Mouse (Mus musculus) midbrain, embryonic 12.5 days (tissue): Measurements from ENCODE around the gene Dpep2nb. TPM values are rescaled to one million over a fixed set of nuclear protein-coding genes. Genes with fewer than 3 reads are reported as not detected.

Experiments used
- ATAC-seq: fragments of 200-750 bp; cut with Nextera tagmentation; 2 replicates; pipeline ENCODE4 v1.8.0; 2017; ENCODE audit warnings: low read depth, moderate TSS enrichment, moderate library complexity; ENCODE audit not compliant: low FRiP score
- H3K27ac ChIP-seq: fragments of 300-500 bp; sonication (generic); replicated peaks from 2 replicates; pipeline ENCODE4 v1.5.1; 2016; ENCODE audit warnings: mild to moderate bottlenecking
- H3K27me3 ChIP-seq: fragments of 300-500 bp; sonication (generic); 2 replicates; pipeline ENCODE4 v1.6.1; 2016; ENCODE audit warnings: mild to moderate bottlenecking
- H3K36me3 ChIP-seq: fragments of 300-500 bp; sonication (generic); 2 replicates; pipeline ENCODE4 v1.6.1; 2016
- H3K4me1 ChIP-seq: fragments of 300-500 bp; sonication (generic); 2 replicates; pipeline ENCODE4 v1.6.1; 2016
- H3K4me2 ChIP-seq: fragments of 300-500 bp; sonication (generic); replicated peaks from 2 replicates; pipeline ENCODE4 v1.6.1; 2016; ENCODE audit warnings: mild to moderate bottlenecking, moderate library complexity
- H3K4me3 ChIP-seq: fragments of 300-500 bp; sonication (generic); 2 replicates; pipeline ENCODE4 v1.5.1; 2016; ENCODE audit warnings: mild to moderate bottlenecking
- H3K9ac ChIP-seq: fragments of 300-500 bp; sonication (generic); replicated peaks from 2 replicates; pipeline ENCODE4 v1.6.1; 2016; ENCODE audit warnings: mild to moderate bottlenecking, moderate library complexity
- H3K9me3 ChIP-seq: fragments of 300-500 bp; sonication (generic); 2 replicates; pipeline ENCODE4 v1.6.1; 2016; ENCODE audit warnings: mild to moderate bottlenecking
- WGBS: fragments of 180-500 bp; shearing (Covaris S2); methylation state at CpG from one replicate; pipeline ENCODE4 v1.1.7; 2016; 5-methylcytosine and 5-hydroxymethylcytosine counted together
- polyA plus RNA-seq: library from polyadenylated mRNA; unstranded; fragments of >200 nt; fragmentation: Nextera tagmentation; extraction: Ambion mirVana; gene quantifications from 2 replicates; pipeline ENCODE4 v1.2.1, GENCODE M21; 2016

The Dpep2nb gene
- polyA plus RNA-seq, 1 experiment from 2014 or later = 0.22 TPM

GRCm38 (mm10) chr8:105975363-105975762 lies 30.4 kb downstream of the Dpep2nb start:
- Histone ChIP-seq H3K4me2 (no peak overlapping the region), H3K9ac (no peak overlapping the region), H3K4me3 (no peak overlapping the region), H3K27me3 (no peaks in the 10 kb centered on the region), H3K4me1 (no peaks in the 10 kb centered on the region), H3K9me3 (no peaks in the 10 kb centered on the region), H3K27ac (no peak overlapping the region), H3K36me3 (no peaks in the 10 kb centered on the region)
- 64% methylated on average over 7 of the region's 7 CpGs for WGBS
- no peak for ATAC-seq

- H3K9ac ChIP-seq = no peak overlapping the region
- no peak overlapping the region for H3K27ac ChIP-seq
- H3K27me3 ChIP-seq = peaks cover 20% of the 10 kb centered on the region
- H3K9me3 ChIP-seq = no peaks in the 10 kb centered on the region
- ATAC-seq = no peak
- no peak overlapping the region for H3K4me2 ChIP-seq
- WGBS = 76% methylated on average over 8 of the region's 8 CpGs
- H3K4me3 ChIP-seq = no peak overlapping the region
- H3K36me3 ChIP-seq = no peaks in the 10 kb centered on the region
- H3K4me1 ChIP-seq = peaks cover 5% of the 10 kb centered on the region
These were observed 34.6 kb downstream of the Dpep2nb start for GRCm38 (mm10) chr8:105971019-105971720.

- Histone ChIP-seq H3K4me1 (peaks cover 15% of the 10 kb centered on the region), H3K4me2 (no peak overlapping the region), H3K27ac (no peak overlapping the region), H3K9ac (no peak overlapping the region), H3K36me3 (no peaks in the 10 kb centered on the region), H3K9me3 (no peaks in the 10 kb centered on the region), H3K27me3 (peaks cover 38% of the 10 kb centered on the region), H3K4me3 (no peak overlapping the region)
- 67% methylated on average over 1 of the region's 1 CpGs for WGBS
- no peak for ATAC-seq
These were observed 36.4 kb downstream of the Dpep2nb start for GRCm38 (mm10) chr8:105969367-105969766.

GRCm38 (mm10) chr8:105966692-105967311 lies 39.0 kb downstream of the Dpep2nb start:
- 10% methylated on average over 19 of the region's 19 CpGs for WGBS
- no peaks in the 10 kb centered on the region for H3K36me3 ChIP-seq
- no peak overlapping the region for H3K4me3 ChIP-seq
- H3K9ac ChIP-seq = no peak overlapping the region
- H3K27me3 ChIP-seq = peaks cover 44% of the 10 kb centered on the region
- ATAC-seq = no peak
- H3K27ac ChIP-seq = no peak overlapping the region
- H3K4me1 ChIP-seq = peaks cover 15% of the 10 kb centered on the region
- no peaks in the 10 kb centered on the region for H3K9me3 ChIP-seq
- peak overlapping the region; percentile 21 for H3K4me2 ChIP-seq

GRCm38 (mm10) chr8:105965905-105966341 lies 39.9 kb downstream of the Dpep2nb start, which contains the start of gene Slc12a4:
Slc12a4 (minus strand) TSS chr8:105966097.
- ATAC-seq = peak; percentile 79
- Histone ChIP-seq H3K4me2 (peak within 1 kb of the TSS; percentile 64), H3K9me3 (no peaks in the 10 kb centered on the region), H3K36me3 (no peaks in the 10 kb centered on the region), H3K9ac (peak within 1 kb of the TSS; percentile 43), H3K27me3 (peaks cover 44% of the 10 kb centered on the region), H3K4me1 (peaks cover 15% of the 10 kb centered on the region), H3K27ac (no peak within 1 kb of the TSS), H3K4me3 (peak within 1 kb of the TSS; percentile 51)
- WGBS = under 1% methylated on average over 45 of the region's 47 CpGs

- ATAC-seq = peak; percentile 41; the same call in 1 of the 2 replicates
- WGBS = 4% methylated on average over 37 of the region's 40 CpGs
- Histone ChIP-seq H3K9ac (peak overlapping the region; percentile 43), H3K36me3 (no peaks in the 10 kb centered on the region), H3K4me2 (peak overlapping the region; percentile 64), H3K4me3 (peak overlapping the region; percentile 51), H3K27ac (no peak overlapping the region), H3K9me3 (no peaks in the 10 kb centered on the region), H3K27me3 (peaks cover 44% of the 10 kb centered on the region), H3K4me1 (peaks cover 15% of the 10 kb centered on the region)
These were observed 40.4 kb downstream of the Dpep2nb start for GRCm38 (mm10) chr8:105965266-105965904.

- peak overlapping the region; percentile 51 for H3K4me3 ChIP-seq
- no peak overlapping the region for H3K27ac ChIP-seq
- H3K36me3 ChIP-seq = no peaks in the 10 kb centered on the region
- peaks cover 44% of the 10 kb centered on the region for H3K27me3 ChIP-seq
- peak overlapping the region; percentile 64 for H3K4me2 ChIP-seq
- no peak for ATAC-seq
- WGBS = 71% methylated on average over 12 of the region's 12 CpGs
- no peak overlapping the region for H3K9ac ChIP-seq
- H3K4me1 ChIP-seq = peaks cover 15% of the 10 kb centered on the region
- H3K9me3 ChIP-seq = no peaks in the 10 kb centered on the region
These were observed 41.1 kb downstream of the Dpep2nb start for GRCm38 (mm10) chr8:105964506-105965265.

- H3K36me3 ChIP-seq = no peaks in the 10 kb centered on the region
- H3K4me1 ChIP-seq = peaks cover 9% of the 10 kb centered on the region; the same call in 1 of the 2 replicates
- ATAC-seq = no peak
- H3K27me3 ChIP-seq = peaks cover 27% of the 10 kb centered on the region
- no peak overlapping the region for H3K4me3 ChIP-seq
- H3K4me2 ChIP-seq = no peak overlapping the region
- H3K9ac ChIP-seq = no peak overlapping the region
- H3K9me3 ChIP-seq = no peaks in the 10 kb centered on the region
- 85% methylated on average over 10 of the region's 10 CpGs for WGBS
- no peak overlapping the region for H3K27ac ChIP-seq
These were observed 44.2 kb downstream of the Dpep2nb start for GRCm38 (mm10) chr8:105961536-105961935.

- Histone ChIP-seq H3K4me2 (no peak overlapping the region), H3K9ac (no peak overlapping the region), H3K27me3 (peaks cover 23% of the 10 kb centered on the region), H3K4me1 (peaks cover 9% of the 10 kb centered on the region; the same call in 1 of the 2 replicates), H3K36me3 (no peaks in the 10 kb centered on the region), H3K27ac (no peak overlapping the region), H3K9me3 (no peaks in the 10 kb centered on the region), H3K4me3 (no peak overlapping the region)
- 78% methylated on average over 14 of the region's 14 CpGs for WGBS
- ATAC-seq = no peak
These were observed 44.7 kb downstream of the Dpep2nb start for GRCm38 (mm10) chr8:105961101-105961500.

GRCm38 (mm10) chr8:105959350-105959749 lies 46.4 kb downstream of the Dpep2nb start:
- H3K27ac ChIP-seq = no peak overlapping the region
- H3K9ac ChIP-seq = no peak overlapping the region
- no peaks in the 10 kb centered on the region for H3K36me3 ChIP-seq
- H3K4me1 ChIP-seq = no peaks in the 10 kb centered on the region
- 84% methylated on average over 7 of the region's 7 CpGs for whole genome bisulfite sequencing
- no peak for ATAC-seq
- H3K4me3 ChIP-seq = no peak overlapping the region
- no peaks in the 10 kb centered on the region for H3K9me3 ChIP-seq
- peaks cover 5% of the 10 kb centered on the region for H3K27me3 ChIP-seq
- no peak overlapping the region for H3K4me2 ChIP-seq

- no peak for ATAC-seq
- H3K27me3 ChIP-seq = no peaks in the 10 kb centered on the region
- WGBS = 78% methylated on average over 2 of the region's 4 CpGs
- no peak overlapping the region for H3K4me3 ChIP-seq
- no peak overlapping the region for H3K27ac ChIP-seq
- H3K4me1 ChIP-seq = no peaks in the 10 kb centered on the region
- no peaks in the 10 kb centered on the region for H3K9me3 ChIP-seq
- H3K4me2 ChIP-seq = no peak overlapping the region
- no peaks in the 10 kb centered on the region for H3K36me3 ChIP-seq
- H3K9ac ChIP-seq = no peak overlapping the region
These were observed 48.0 kb downstream of the Dpep2nb start for GRCm38 (mm10) chr8:105957813-105958212.
